Mouse (Mus musculus): Measurements from ENCODE around the gene Usp25.

DNA sequence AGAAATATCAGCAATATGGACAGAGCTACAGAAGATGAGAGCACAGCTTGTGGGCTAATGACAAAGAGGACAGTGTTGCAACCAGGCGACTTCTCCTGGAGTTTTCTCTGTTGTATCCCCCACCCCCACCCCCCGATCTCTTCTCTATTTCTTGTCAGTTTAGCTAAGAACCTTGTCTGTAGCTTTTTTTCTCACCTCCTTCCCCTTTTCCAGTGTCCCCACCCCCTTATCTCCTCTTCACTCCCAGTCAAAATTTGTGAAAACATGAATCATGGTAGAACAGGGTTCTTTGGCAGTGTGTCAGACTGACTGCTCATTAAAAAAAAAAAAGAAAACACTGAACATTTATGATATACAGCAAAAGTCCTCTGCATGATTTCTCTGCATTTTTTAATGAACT lies 16.9 kb downstream of the Usp25 start:
- TF ChIP-seq CTCF (IDR thresholded peaks at IDR 0.05), result no peak
- no peak for TF ChIP-seq EP300 (IDR thresholded peaks at IDR 0.05)
